Mouse (Mus musculus) gastrocnemius, adult 18-20 months (tissue): ENCODE results near the gene Nr1i3. TPM values are rescaled to one million over a fixed set of nuclear protein-coding genes. Genes with fewer than 3 reads are reported as not detected.

Experiments used
- DNase-seq: peaks from one replicate; pipeline ENCODE4 v3.0.0; 2021; ENCODE audit warnings: low spot score
- total RNA-seq, 2 experiments: library from RNA; stranded (reverse); gene quantifications; 2 replicates each; pipeline ENCODE4 v1.2.3; 2021

Gene Nr1i3
- total RNA-seq, 2 experiments from 2014 or later, result not detected

DNA sequence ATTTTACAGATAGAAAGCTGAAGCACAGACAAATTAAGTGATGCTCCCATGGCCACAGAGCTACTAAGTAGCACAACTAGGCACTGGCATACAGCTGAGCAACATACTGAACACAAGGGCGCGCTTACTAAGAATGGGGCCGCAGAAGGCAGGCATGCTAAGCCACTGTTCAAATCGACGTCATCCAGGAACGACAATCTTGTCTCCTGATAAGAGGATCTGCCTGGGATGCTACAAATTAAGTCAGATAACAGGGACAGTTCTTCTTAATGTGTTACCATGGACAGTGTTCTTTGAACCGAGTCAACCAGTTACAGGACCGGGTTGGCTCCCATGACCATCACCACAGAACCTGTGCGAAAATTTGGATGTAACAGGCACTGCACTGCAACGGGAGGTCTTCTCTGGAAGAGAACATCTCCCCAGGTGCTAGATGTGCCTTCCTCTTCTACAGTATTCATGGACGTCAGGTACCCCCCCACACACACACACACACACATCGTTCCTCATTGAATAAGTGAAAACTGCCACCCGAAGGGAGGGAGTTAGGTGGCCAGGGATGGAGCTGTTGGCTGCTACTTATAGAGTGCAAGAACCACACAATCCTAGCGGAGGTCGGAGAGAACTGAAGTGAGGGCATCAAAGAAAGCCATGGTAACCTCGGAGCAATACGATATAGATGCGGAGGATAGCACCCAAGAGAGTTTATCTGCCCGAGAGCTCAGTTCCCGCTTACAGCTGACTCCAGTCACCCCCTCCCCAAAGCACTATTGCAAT lies 18.5 kb upstream of the Nr1i3 start:
- DNase-seq, result no peak

DNA sequence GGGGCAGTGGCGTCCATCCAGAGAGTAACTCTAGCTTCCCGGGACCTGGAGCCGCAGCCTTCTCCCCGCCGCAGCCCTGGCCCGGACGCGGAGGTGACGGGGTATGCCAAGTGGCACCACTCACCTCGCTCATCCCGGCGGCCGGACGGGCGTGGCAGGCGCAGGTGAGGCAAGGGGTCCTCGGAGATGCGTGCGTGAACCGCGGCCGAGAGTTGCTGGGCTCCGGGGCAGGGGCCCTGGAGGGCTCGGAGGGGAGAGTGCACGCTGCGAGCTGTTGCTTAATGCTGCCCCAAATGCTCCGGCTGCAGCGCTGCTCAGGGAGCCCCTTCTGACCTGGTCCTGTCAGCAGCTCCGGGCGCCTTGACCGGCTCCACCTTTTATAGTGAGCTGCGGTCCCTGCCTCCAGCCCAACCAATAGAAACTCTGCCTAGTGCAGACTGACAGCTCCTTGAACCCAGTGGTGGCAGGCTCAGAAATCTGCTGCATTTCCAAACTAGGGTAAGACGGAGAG lies 17.8 kb upstream of the Nr1i3 start, which contains the start of gene Pcp4l1:
Gene Pcp4l1 (minus strand): TSS at position 382 of the 511 bp plus-strand sequence.
- DNase-seq, result peak; percentile 62

GRCm38 (mm10) chr1:171199532-171199931 lies 14.2 kb upstream of the Nr1i3 start:
- DNase-seq, result no peak

GRCm38 (mm10) chr1:171200769-171201168 lies 13.0 kb upstream of the Nr1i3 start:
- no peak for DNase-seq

- no peak for DNase-seq
Observed at GRCm38 (mm10) chr1:171203471-171204248, 10.1 kb upstream of the Nr1i3 start.

DNA sequence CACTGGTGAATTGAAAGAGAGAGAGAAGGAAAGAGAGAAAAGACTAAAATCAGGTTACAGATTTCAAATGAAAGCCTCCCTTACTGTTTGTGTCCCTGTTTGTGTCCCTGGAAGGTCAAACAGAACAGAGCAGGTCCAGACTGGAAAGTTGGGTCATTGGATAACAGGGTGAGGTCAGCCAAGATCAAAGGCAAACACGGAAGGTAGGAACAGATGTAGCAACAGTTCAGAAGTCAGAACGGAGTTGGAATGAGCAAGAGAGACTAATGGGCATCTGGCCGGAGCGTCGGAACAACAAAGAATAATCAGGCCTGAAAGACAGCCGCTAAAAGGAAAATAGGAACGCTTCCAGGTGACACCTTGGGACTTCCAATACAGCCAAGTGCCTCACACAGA lies 9.5 kb upstream of the Nr1i3 start:
- DNase-seq, result no peak

- DNase-seq, result no peak
Observed at GRCm38 (mm10) chr1:171205704-171206493, 7.9 kb upstream of the Nr1i3 start.

DNA sequence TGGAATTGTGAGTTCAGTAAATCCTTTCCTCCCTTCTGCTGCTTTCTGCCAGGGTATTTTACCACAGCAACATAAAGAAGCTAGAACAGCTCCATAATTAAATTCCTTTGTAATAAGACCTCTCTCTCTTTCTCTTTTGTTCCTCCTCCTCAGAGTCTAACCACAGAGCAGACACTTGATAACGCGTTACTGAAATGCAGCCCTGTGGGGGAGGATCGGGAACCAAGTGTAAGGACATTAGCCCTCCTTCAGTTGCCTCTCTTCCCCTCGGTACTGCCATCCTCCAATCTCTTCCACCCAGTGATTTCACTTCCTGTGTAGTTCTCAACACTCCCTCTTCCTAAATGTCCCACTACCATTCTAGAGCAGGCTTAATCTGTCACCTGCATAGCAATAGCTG lies 4.4 kb upstream of the Nr1i3 start:
- no peak for DNase-seq

GRCm38 (mm10) chr1:171212854-171213253 lies 916 bp upstream of the Nr1i3 start:
- no peak for DNase-seq

GRCm38 (mm10) chr1:171216241-171216955 lies 2.6 kb downstream of the Nr1i3 start:
- DNase-seq, result no peak

- DNase-seq, result peak; percentile 88
Observed at GRCm38 (mm10) chr1:171220871-171221270, 7.1 kb downstream of the Nr1i3 start.

DNA sequence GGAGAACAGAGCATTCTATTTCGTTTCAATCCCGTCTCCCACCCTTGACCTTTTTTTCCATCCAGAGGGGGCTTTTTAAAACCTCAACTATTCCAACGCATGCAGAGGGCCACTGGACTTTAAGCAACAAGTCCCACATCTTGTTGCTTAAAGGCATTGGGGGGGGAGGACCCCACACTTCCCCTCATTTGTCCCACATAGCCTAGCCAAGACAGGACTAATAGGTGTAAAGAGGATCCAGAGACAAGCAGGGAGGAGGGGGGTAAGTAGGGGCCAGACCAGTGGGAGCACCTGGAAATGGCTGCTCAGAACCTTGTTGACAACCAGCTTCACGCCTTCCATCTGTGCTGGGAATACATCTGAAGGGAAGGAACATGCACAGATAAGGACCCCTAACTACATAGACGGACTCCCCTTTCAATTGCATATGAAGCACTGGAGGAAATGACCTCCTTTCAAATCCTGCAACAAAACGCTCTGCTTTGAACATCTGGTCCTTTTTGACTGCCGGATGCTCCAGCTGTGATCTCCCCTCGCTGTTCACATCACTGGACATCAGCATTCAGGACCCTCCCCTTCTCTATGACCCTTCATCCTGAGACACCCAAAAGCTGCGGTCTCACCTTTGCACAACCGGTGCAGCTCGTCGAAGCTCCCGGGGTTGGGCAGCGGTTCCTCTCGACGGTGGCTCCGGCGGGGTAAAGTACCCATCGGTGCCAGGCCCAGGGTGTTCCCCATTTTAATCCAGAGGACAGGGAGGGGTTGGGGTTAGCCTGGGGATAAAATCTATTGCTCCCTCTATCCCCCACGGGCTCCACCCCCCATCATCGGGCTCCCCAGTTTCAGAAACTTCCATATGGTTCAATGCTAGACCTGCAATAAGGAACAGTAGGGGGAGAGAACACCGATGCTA lies 7.8 kb downstream of the Nr1i3 start:
- DNase-seq, result no peak

GRCm38 (mm10) chr1:171222238-171223155 lies 8.7 kb downstream of the Nr1i3 start, which contains the start of gene Tomm40l:
Tomm40l (minus strand) TSS chr1:171222514.
- peak; percentile 96 for DNase-seq

DNA sequence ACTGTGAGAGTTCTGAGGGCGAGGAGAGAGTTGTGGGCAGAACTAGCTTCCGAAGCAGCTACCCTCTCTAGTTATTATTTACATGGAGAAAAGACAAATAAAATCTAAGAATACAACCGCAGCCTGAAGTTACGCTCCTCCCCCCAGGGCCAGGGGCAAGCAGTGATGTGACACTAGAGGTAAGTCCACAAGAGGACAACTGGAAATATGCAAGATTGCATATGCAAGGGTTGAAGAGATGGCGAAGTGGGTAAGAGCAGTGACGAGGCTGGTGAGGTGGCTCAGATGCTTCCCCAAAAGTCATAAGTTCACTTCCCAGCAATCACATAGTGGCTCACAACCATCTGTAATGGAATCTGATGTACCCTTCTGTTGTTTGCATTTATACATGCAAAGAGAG lies 9.4 kb downstream of the Nr1i3 start:
- DNase-seq, result no peak

DNA sequence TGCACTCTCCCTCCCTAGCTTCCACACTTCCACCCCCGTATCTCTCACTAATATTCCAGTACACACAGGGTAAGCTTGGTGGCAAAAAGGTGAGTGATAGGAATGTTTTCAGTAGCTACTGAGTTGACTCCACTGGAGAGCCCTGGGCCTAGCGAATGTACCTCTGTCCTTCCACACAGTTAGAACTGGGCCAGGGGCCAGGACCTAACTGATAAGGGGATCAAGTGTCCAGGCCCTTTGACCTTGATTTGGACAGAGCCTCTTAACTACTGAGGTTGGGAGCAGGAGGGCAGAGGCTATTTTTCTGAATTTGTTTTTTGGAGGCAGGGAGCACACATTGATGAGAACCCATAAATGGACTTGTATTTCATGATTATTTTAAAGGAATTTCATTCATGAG lies 10.0 kb downstream of the Nr1i3 start:
- DNase-seq, result no peak

GRCm38 (mm10) chr1:171224857-171225256 lies 11.1 kb downstream of the Nr1i3 start, which contains the start of gene Apoa2:
Apoa2 (plus strand) TSS chr1:171225054.
- DNase-seq, result no peak

GRCm38 (mm10) chr1:171226780-171227179 lies 13.0 kb downstream of the Nr1i3 start:
- no peak for DNase-seq

DNA sequence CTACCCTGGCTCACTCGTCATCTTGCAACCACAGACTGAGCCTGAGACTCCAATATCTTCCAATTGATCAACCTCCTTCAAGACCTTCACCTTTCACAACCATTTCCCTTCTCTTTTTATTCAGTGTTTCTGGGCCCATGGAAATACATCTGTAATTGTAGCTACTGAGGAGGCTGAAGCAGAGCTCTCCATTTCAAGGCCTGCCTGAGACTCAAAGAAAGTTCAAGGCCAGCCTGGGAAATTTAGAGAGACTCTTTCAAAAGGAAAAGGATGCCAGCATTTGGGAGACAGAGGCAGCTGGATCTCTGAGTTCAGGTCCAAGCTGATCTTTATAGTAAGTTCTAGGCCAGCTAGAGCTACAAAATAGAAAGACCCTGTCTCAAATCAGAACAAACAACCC lies 14.1 kb downstream of the Nr1i3 start:
- DNase-seq, result no peak

GRCm38 (mm10) chr1:171229750-171230149 lies 16.0 kb downstream of the Nr1i3 start:
- no peak for DNase-seq
